Mouse (Mus musculus): Measurements from ENCODE around the gene Utrn.

Utrn gene

DNA sequence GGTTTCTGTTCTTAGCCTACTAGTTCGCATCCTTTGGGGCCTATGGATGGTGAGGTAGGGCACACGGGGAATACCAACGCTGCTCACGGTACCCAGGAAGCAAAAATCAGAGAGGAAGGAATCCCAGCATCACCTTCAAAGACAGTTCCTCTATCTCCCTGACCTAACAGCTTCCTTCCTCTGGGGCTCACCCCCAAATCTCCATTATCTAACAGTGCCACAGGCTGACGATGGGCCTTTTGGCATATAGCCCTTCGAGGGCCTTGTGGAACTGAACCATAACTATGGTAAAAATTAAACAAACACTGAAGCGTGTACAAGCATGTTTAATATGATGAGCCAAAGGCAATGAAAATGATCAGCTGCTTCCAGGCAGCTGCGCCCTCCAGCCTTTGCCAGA, 37.0 kb downstream of the Utrn start:
- DNase-seq = no peak

- DNase-seq = no peak
Observed at GRCm38 (mm10) chr10:12827778-12828177, 41.4 kb downstream of the Utrn start.

- DNase-seq = no peak
Observed at GRCm38 (mm10) chr10:12827306-12827705, 41.9 kb downstream of the Utrn start.

GRCm38 (mm10) chr10:12826760-12827281, 42.3 kb downstream of the Utrn start:
- DNase-seq = peak; percentile 13

- no peak for DNase-seq
Observed at GRCm38 (mm10) chr10:12824386-12824785, 44.8 kb downstream of the Utrn start.

- DNase-seq = no peak
Observed at GRCm38 (mm10) chr10:12823437-12824219, 45.5 kb downstream of the Utrn start.

- DNase-seq = no peak
Observed at GRCm38 (mm10) chr10:12820978-12821735, 48.0 kb downstream of the Utrn start.

DNA sequence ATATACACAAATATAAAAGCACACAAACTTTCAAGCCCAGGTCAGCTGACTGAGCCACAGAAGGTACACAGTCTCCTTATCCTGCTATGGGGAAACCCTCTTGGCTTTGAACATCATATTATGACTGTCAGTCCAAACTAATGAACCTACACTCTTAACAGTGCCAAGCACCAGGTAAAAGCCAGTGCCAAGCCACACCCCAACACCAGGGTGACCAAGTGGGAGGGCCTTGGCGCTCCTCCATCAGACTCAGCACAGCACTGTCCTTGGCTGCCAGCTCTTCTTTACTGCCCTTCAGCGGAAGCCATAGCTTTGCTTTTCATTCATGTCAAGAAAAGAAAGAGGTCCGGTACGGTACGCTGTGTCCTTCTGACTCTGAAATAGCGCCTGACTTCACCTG, 51.8 kb downstream of the Utrn start:
- no peak for DNase-seq

GRCm38 (mm10) chr10:12816530-12816929, 52.6 kb downstream of the Utrn start:
- no peak for DNase-seq

- DNase-seq = peak; percentile 76
Observed at GRCm38 (mm10) chr10:12814411-12814810, 54.8 kb downstream of the Utrn start.

GRCm38 (mm10) chr10:12813881-12814280, 55.3 kb downstream of the Utrn start:
- no peak for DNase-seq

GRCm38 (mm10) chr10:12813211-12813811, 55.9 kb downstream of the Utrn start:
- peak; percentile 81 for DNase-seq

DNA sequence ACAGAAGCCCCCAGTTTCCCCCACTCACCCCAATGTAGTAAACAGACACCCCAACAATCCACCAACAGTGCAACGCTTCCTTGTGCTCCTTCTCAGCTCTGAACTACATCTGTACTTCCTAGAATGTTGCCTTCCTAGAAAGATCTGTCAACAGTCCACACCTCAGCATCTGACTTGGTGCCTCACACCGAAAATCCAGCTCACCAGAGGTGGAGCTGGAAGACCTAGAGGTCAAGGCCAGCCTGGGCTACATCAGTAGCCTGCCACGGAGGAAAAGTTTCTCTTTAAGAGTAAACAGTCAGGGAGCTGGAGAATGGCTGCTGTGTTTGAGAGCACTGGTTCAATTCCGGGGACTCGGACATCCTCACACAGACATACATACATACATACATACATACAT, 56.5 kb downstream of the Utrn start:
- DNase-seq = peak; percentile 57

GRCm38 (mm10) chr10:12810816-12811215, 58.3 kb downstream of the Utrn start:
- no peak for DNase-seq

DNA sequence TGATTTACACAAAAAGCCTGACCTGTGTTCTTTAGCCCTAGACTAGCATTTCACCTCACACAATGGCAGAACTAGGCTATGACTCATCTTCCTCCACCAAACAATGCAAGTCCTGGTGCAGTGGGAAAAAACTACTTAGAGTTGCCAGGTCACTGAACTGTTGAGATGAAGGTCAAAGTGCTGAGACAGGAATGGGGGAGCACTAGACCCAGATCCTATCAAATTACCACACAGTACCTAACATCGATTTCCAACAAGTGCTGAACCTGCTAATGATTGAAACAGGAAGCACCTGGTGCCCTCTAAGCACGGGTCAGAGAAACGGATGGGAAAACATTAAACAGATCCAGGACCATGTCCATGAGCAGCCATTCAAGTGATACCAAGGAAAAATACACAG, 59.5 kb downstream of the Utrn start:
- DNase-seq = no peak

GRCm38 (mm10) chr10:12808467-12808866, 60.7 kb downstream of the Utrn start:
- no peak for DNase-seq

DNA sequence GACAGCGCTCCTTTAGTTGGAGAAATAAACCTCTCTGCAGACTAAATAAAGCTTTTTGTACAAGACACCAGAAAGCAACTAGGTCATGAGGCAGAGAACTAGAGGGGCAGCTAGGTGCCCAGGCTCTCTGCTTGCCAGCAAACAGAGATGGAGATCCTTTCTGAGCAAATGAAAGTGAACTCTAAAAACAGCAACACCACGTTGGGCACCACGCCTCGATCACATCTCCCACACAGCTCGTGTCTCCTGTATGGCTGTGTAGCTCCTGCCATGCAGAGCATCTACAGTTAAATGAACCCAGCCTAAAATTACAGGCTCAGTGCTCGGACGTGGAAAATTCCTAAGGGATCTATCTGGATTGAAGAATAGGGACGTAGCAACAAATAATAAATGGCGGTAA, 61.5 kb downstream of the Utrn start:
- no peak for DNase-seq

GRCm38 (mm10) chr10:12805826-12806225, 63.3 kb downstream of the Utrn start:
- no peak for DNase-seq

DNA sequence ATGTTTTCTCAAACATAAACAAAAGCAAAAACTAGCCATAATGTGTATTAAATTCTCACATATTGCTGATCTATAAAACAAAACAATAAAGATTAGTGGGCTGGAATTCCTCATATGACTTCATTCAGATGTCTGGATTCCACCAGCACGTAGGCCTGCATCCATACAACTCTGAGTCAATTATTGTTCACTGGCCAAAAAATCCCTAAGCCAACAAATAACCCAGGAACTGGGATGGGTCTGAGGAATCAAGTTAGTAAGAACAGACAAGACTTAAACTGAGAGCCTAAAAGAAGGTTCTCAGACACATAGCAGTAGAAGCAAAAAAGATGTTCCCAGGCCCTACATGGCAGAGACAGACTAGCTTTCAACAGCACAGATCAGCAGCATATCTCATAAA, 65.2 kb downstream of the Utrn start:
- no peak for DNase-seq

- DNase-seq = no peak
Observed at GRCm38 (mm10) chr10:12799416-12799815, 69.7 kb downstream of the Utrn start.

- DNase-seq = no peak
Observed at GRCm38 (mm10) chr10:12798248-12798647, 70.9 kb downstream of the Utrn start.

GRCm38 (mm10) chr10:12796510-12796840, 72.7 kb downstream of the Utrn start:
- no peak for DNase-seq

- DNase-seq = no peak
Observed at GRCm38 (mm10) chr10:12795796-12796509, 73.2 kb downstream of the Utrn start.
